Mouse (Mus musculus): ENCODE measurements around the gene Il2rb.

Gene Il2rb

GRCm38 (mm10) chr15:78479470-78479869 lies 15.6 kb downstream of the Il2rb start:
- DNase-seq, result no peak

GRCm38 (mm10) chr15:78478073-78478472 lies 17.0 kb downstream of the Il2rb start:
- no peak for DNase-seq

- DNase-seq, result no peak
Observed at GRCm38 (mm10) chr15:78476878-78477277, 18.2 kb downstream of the Il2rb start.

GRCm38 (mm10) chr15:78475604-78476031 lies 19.5 kb downstream of the Il2rb start:
- DNase-seq, result peak in 1 of 2 experiments; percentile 6

- no peak for DNase-seq
Observed at GRCm38 (mm10) chr15:78473442-78473841, 21.6 kb downstream of the Il2rb start.

GRCm38 (mm10) chr15:78471902-78472301 lies 23.2 kb downstream of the Il2rb start:
- no peak for DNase-seq

- DNase-seq, result no peak
Observed at GRCm38 (mm10) chr15:78470495-78471276, 24.4 kb downstream of the Il2rb start.

GRCm38 (mm10) chr15:78468379-78468937 lies 26.6 kb downstream of the Il2rb start, which contains the start of gene Tmprss6:
Gene Tmprss6, minus strand, starts transcription at chr15:78468634.
- no peak for DNase-seq

- DNase-seq, result no peak
Observed at GRCm38 (mm10) chr15:78467570-78467969, 27.5 kb downstream of the Il2rb start.

GRCm38 (mm10) chr15:78466809-78467208 lies 28.3 kb downstream of the Il2rb start:
- DNase-seq, result no peak

- no peak for DNase-seq
Observed at GRCm38 (mm10) chr15:78462981-78463380, 32.1 kb downstream of the Il2rb start.

- DNase-seq, result no peak
Observed at GRCm38 (mm10) chr15:78457193-78457592, 37.9 kb downstream of the Il2rb start.

- no peak for DNase-seq
Observed at GRCm38 (mm10) chr15:78456051-78456450, 39.0 kb downstream of the Il2rb start.

GRCm38 (mm10) chr15:78455168-78455567 lies 39.9 kb downstream of the Il2rb start:
- DNase-seq, result no peak

GRCm38 (mm10) chr15:78452929-78453328 lies 42.1 kb downstream of the Il2rb start:
- DNase-seq, result no peak

GRCm38 (mm10) chr15:78451201-78451600 lies 43.9 kb downstream of the Il2rb start:
- no peak for DNase-seq

- DNase-seq, result no peak
Observed at GRCm38 (mm10) chr15:78450419-78450768, 44.7 kb downstream of the Il2rb start.

- DNase-seq, result peak; percentile 68 to 72
Observed at GRCm38 (mm10) chr15:78449694-78450418, 45.2 kb downstream of the Il2rb start.

- no peak for DNase-seq
Observed at GRCm38 (mm10) chr15:78449131-78449530, 45.9 kb downstream of the Il2rb start.

- DNase-seq, result peak; percentile 94 to 95
Observed at GRCm38 (mm10) chr15:78447746-78448535, 47.1 kb downstream of the Il2rb start.

GRCm38 (mm10) chr15:78447121-78447520 lies 48.0 kb downstream of the Il2rb start:
- DNase-seq, result no peak

GRCm38 (mm10) chr15:78443857-78444256 lies 51.2 kb downstream of the Il2rb start:
- no peak for DNase-seq

GRCm38 (mm10) chr15:78442231-78442630 lies 52.8 kb downstream of the Il2rb start:
- no peak for DNase-seq

Data from B cell, adult 2 months (primary cell).